Mouse (Mus musculus): ENCODE data around the gene Zmiz2. TPM values are rescaled to one million over a fixed set of nuclear protein-coding genes. Genes with fewer than 3 reads are reported as not detected.
"Not testable (repeated sequence)": the region's sequence is repeated elsewhere in the genome, so short reads cannot be mapped to it uniquely, and the experiment has no call there.

Gene Zmiz2
- polyA plus RNA-seq, 2 experiments: 12.4 to 34.1 TPM

- H3K4me1 ChIP-seq (ENCODE audit: control insufficient read depth, insufficient read depth, low read length): peaks cover 29% of the 10 kb centered on the region
- no peak overlapping the region; the same call in 1 of the 2 replicates for H3K4me2 ChIP-seq (replicated peaks; ENCODE audit: low read depth, low read length, severe bottlenecking)
- H3K27me3 ChIP-seq (ENCODE audit: control insufficient read depth, insufficient read depth, low read length): no peaks in the 10 kb centered on the region
- DNase-seq (ENCODE audit: low spot score) (peak; percentile 67), ATAC-seq (ENCODE audit: low FRiP score, low read depth) (peak; percentile 73)
- peaks cover 49% of the 10 kb centered on the region for H3K36me3 ChIP-seq (ENCODE audit: control insufficient read depth, insufficient read depth, low read length)
- TF ChIP-seq POLR2A (IDR thresholded peaks at IDR 0.05; ENCODE audit: borderline replicate concordance, extremely low read depth, insufficient read depth, insufficient read length): no peak
- H3K9ac ChIP-seq (ENCODE audit: low read depth, low read length, severe bottlenecking): peak overlapping the region; percentile 21; the same call in 1 of the 2 replicates
- no peak overlapping the region for H3K4me3 ChIP-seq (replicated peaks; ENCODE audit: low read length)
- no peaks in the 10 kb centered on the region for H3K9me3 ChIP-seq (ENCODE audit: control insufficient read depth, low read length)
- WGBS: 29% methylated on average over 4 of the region's 4 CpGs
- H3K27ac ChIP-seq (replicated peaks; ENCODE audit: low read depth, low read length): peak overlapping the region; percentile 90
These were observed 16.8 kb downstream of the Zmiz2 start for GRCm38 (mm10) chr11:6405591-6406081.

GRCm38 (mm10) chr11:6406251-6407161 is 17.6 kb downstream of the Zmiz2 start:
- Histone ChIP-seq H3K27ac (replicated peaks; ENCODE audit: low read depth, low read length) (peak overlapping the region; percentile 90), H3K27me3 (ENCODE audit: control insufficient read depth, insufficient read depth, low read length) (no peaks in the 10 kb centered on the region), H3K9ac (ENCODE audit: low read depth, low read length, severe bottlenecking) (peak overlapping the region; percentile 41; the same call in 1 of the 2 replicates), H3K4me1 (ENCODE audit: control insufficient read depth, insufficient read depth, low read length) (peaks cover 29% of the 10 kb centered on the region), H3K4me2 (replicated peaks; ENCODE audit: low read depth, low read length, severe bottlenecking) (peak overlapping the region; percentile 36), H3K9me3 (ENCODE audit: control insufficient read depth, low read length) (no peaks in the 10 kb centered on the region), H3K36me3 (ENCODE audit: control insufficient read depth, insufficient read depth, low read length) (peaks cover 41% of the 10 kb centered on the region), H3K4me3 (replicated peaks; ENCODE audit: low read length) (no peak overlapping the region)
- 21% methylated on average over 14 of the region's 14 CpGs for WGBS
- no peak for TF ChIP-seq POLR2A (IDR thresholded peaks at IDR 0.05; ENCODE audit: borderline replicate concordance, extremely low read depth, insufficient read depth, insufficient read length)
- DNase-seq (ENCODE audit: low spot score) (peak; percentile 84), ATAC-seq (ENCODE audit: low FRiP score, low read depth) (peak; percentile 61)

GRCm38 (mm10) chr11:6407162-6407621 is 18.3 kb downstream of the Zmiz2 start:
- no peak for TF ChIP-seq POLR2A (IDR thresholded peaks at IDR 0.05; ENCODE audit: borderline replicate concordance, extremely low read depth, insufficient read depth, insufficient read length)
- Histone ChIP-seq H3K9me3 (ENCODE audit: control insufficient read depth, low read length) (no peaks in the 10 kb centered on the region), H3K36me3 (ENCODE audit: control insufficient read depth, insufficient read depth, low read length) (peaks cover 34% of the 10 kb centered on the region), H3K4me1 (ENCODE audit: control insufficient read depth, insufficient read depth, low read length) (peaks cover 29% of the 10 kb centered on the region), H3K27me3 (ENCODE audit: control insufficient read depth, insufficient read depth, low read length) (no peaks in the 10 kb centered on the region), H3K27ac (replicated peaks; ENCODE audit: low read depth, low read length) (peak overlapping the region; percentile 90; the same call in 1 of the 2 replicates), H3K4me3 (replicated peaks; ENCODE audit: low read length) (no peak overlapping the region), H3K9ac (ENCODE audit: low read depth, low read length, severe bottlenecking) (no peak overlapping the region), H3K4me2 (replicated peaks; ENCODE audit: low read depth, low read length, severe bottlenecking) (no peak overlapping the region)
- DNase-seq (ENCODE audit: low spot score) (no peak), ATAC-seq (ENCODE audit: low FRiP score, low read depth) (no peak)
- WGBS: 70% methylated on average over 3 of the region's 3 CpGs

- WGBS: 47% methylated on average over 5 of the region's 5 CpGs
- H3K27me3 ChIP-seq (ENCODE audit: control insufficient read depth, insufficient read depth, low read length): no peaks in the 10 kb centered on the region
- TF ChIP-seq POLR2A (IDR thresholded peaks at IDR 0.05; ENCODE audit: borderline replicate concordance, extremely low read depth, insufficient read depth, insufficient read length): no peak
- no peak overlapping the region for H3K27ac ChIP-seq (replicated peaks; ENCODE audit: low read depth, low read length)
- no peak for DNase-seq (ENCODE audit: low spot score)
- no peak overlapping the region for H3K9ac ChIP-seq (ENCODE audit: low read depth, low read length, severe bottlenecking)
- H3K9me3 ChIP-seq (ENCODE audit: control insufficient read depth, low read length): no peaks in the 10 kb centered on the region
- no peak overlapping the region for H3K4me3 ChIP-seq (replicated peaks; ENCODE audit: low read length)
- H3K4me1 ChIP-seq (ENCODE audit: control insufficient read depth, insufficient read depth, low read length): peaks cover 29% of the 10 kb centered on the region
- no peak overlapping the region for H3K4me2 ChIP-seq (replicated peaks; ENCODE audit: low read depth, low read length, severe bottlenecking)
- no peak for ATAC-seq (ENCODE audit: low FRiP score, low read depth)
- H3K36me3 ChIP-seq (ENCODE audit: control insufficient read depth, insufficient read depth, low read length): peaks cover 5% of the 10 kb centered on the region; the same call in 1 of the 2 replicates
These were observed 21.3 kb downstream of the Zmiz2 start for GRCm38 (mm10) chr11:6410050-6410602.

DNA sequence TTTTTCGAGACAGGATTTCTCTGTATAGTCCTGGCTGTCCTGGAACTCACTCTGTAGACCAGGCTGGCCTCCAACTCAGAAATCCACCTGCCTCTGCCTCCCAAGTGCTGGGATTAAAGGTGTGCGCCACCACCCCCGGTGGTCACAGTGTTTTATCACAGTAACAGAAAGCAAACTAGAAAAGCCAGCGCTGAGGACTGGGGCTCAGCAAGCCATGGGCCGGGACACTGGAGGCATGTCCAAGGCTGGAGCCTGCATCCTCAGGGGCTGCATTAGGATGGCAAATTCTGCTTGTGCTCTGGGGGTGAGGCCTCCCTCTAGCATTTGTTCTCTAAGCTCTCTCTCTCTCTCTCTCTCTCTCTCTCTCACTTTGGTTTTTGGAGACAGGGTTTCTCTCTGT is 21.9 kb downstream of the Zmiz2 start:
- H3K4me1 ChIP-seq (ENCODE audit: control insufficient read depth, insufficient read depth, low read length): peaks cover 23% of the 10 kb centered on the region
- H3K4me3 ChIP-seq (replicated peaks; ENCODE audit: low read length); ATAC-seq (ENCODE audit: low FRiP score, low read depth); H3K27me3 ChIP-seq (ENCODE audit: control insufficient read depth, insufficient read depth, low read length); H3K4me2 ChIP-seq (replicated peaks; ENCODE audit: low read depth, low read length, severe bottlenecking); DNase-seq (ENCODE audit: low spot score); H3K36me3 ChIP-seq (ENCODE audit: control insufficient read depth, insufficient read depth, low read length); H3K9ac ChIP-seq (ENCODE audit: low read depth, low read length, severe bottlenecking); H3K9me3 ChIP-seq (ENCODE audit: control insufficient read depth, low read length); H3K27ac ChIP-seq (replicated peaks; ENCODE audit: low read depth, low read length): not testable (repeated sequence)
- 89% methylated on average over 5 of the region's 5 CpGs for WGBS
